Mouse (Mus musculus): ENCODE measurements at regions not wholly inside any gene's neighbourhood (a gene's known extent, or its start where the extent isn't known, plus 50 kb on each side); places are given as distances from the start of the nearest gene placed in this dataset.
A peak's percentile ranks its signal among the peaks of the same experiment; 100 is the strongest.

- Histone ChIP-seq H3K27me3 (ENCODE audit: poor library complexity, severe bottlenecking) (no peaks in the 10 kb centered on the region), H3K27ac (no peak overlapping the region), H3K4me3 (no peak overlapping the region), H3K9me3 (no peaks in the 10 kb centered on the region), H3K36me3 (replicated peaks) (no peaks in the 10 kb centered on the region), H3K4me1 (peaks cover 4% of the 10 kb centered on the region; the same call in 1 of the 2 replicates)
- WGBS = 38% methylated on average over 1 of the region's 1 CpGs
- DNase-seq (ENCODE audit: extremely low spot score, low spot score) = no peak
These were observed 315.9 kb downstream of the Tmem135 start for GRCm38 (mm10) chr7:89088141-89088540.

GRCm38 (mm10) chr7:89086348-89086747, 317.7 kb downstream of the Tmem135 start:
- WGBS = 82% methylated on average over 1 of the region's 1 CpGs
- no peak overlapping the region for H3K4me3 ChIP-seq
- peaks cover 4% of the 10 kb centered on the region; the same call in 1 of the 2 replicates for H3K4me1 ChIP-seq
- H3K27ac ChIP-seq = no peak overlapping the region
- H3K9me3 ChIP-seq = no peaks in the 10 kb centered on the region
- DNase-seq (ENCODE audit: extremely low spot score, low spot score) = no peak
- H3K27me3 ChIP-seq (ENCODE audit: poor library complexity, severe bottlenecking) = no peaks in the 10 kb centered on the region
- no peaks in the 10 kb centered on the region for H3K36me3 ChIP-seq (replicated peaks)

GRCm38 (mm10) chr7:89073939-89074690, 329.9 kb downstream of the Tmem135 start:
- H3K36me3 ChIP-seq (replicated peaks) = no peaks in the 10 kb centered on the region
- H3K27ac ChIP-seq = no peak overlapping the region
- H3K4me3 ChIP-seq = no peak overlapping the region
- H3K9me3 ChIP-seq = no peaks in the 10 kb centered on the region
- H3K27me3 ChIP-seq (ENCODE audit: poor library complexity, severe bottlenecking) = no peaks in the 10 kb centered on the region
- WGBS = 85% methylated on average over 7 of the region's 7 CpGs
- no peaks in the 10 kb centered on the region for H3K4me1 ChIP-seq
- DNase-seq (ENCODE audit: extremely low spot score, low spot score) = no peak

GRCm38 (mm10) chr7:89070030-89070429, 334.0 kb downstream of the Tmem135 start:
- no peaks in the 10 kb centered on the region for H3K36me3 ChIP-seq (replicated peaks)
- no peaks in the 10 kb centered on the region for H3K9me3 ChIP-seq
- H3K4me3 ChIP-seq = no peak overlapping the region
- no peaks in the 10 kb centered on the region for H3K4me1 ChIP-seq
- H3K27me3 ChIP-seq (ENCODE audit: poor library complexity, severe bottlenecking) = no peaks in the 10 kb centered on the region
- no peak overlapping the region for H3K27ac ChIP-seq
- DNase-seq (ENCODE audit: extremely low spot score, low spot score) = no peak

GRCm38 (mm10) chr7:89064462-89064861, 339.6 kb downstream of the Tmem135 start:
- no peak for DNase-seq (ENCODE audit: extremely low spot score, low spot score)
- H3K27ac ChIP-seq = no peak overlapping the region
- H3K9me3 ChIP-seq = no peaks in the 10 kb centered on the region
- no peaks in the 10 kb centered on the region for H3K36me3 ChIP-seq (replicated peaks)
- 92% methylated on average over 3 of the region's 3 CpGs for WGBS
- H3K4me1 ChIP-seq = no peaks in the 10 kb centered on the region
- H3K27me3 ChIP-seq (ENCODE audit: poor library complexity, severe bottlenecking) = no peaks in the 10 kb centered on the region
- H3K4me3 ChIP-seq = no peak overlapping the region

- Histone ChIP-seq H3K4me1 (no peaks in the 10 kb centered on the region), H3K9me3 (no peaks in the 10 kb centered on the region), H3K27ac (no peak overlapping the region), H3K4me3 (no peak overlapping the region), H3K36me3 (replicated peaks) (no peaks in the 10 kb centered on the region), H3K27me3 (ENCODE audit: poor library complexity, severe bottlenecking) (no peaks in the 10 kb centered on the region)
- WGBS = 96% methylated on average over 10 of the region's 10 CpGs
- DNase-seq (ENCODE audit: extremely low spot score, low spot score) = no peak
These were observed 340.4 kb downstream of the Tmem135 start for GRCm38 (mm10) chr7:89063630-89064029.

GRCm38 (mm10) chr7:89054494-89054893, 349.5 kb downstream of the Tmem135 start:
- H3K27me3 ChIP-seq (ENCODE audit: poor library complexity, severe bottlenecking) = no peaks in the 10 kb centered on the region
- no peak overlapping the region for H3K27ac ChIP-seq
- no peak for DNase-seq (ENCODE audit: extremely low spot score, low spot score)
- H3K4me3 ChIP-seq = no peak overlapping the region
- no peaks in the 10 kb centered on the region for H3K36me3 ChIP-seq (replicated peaks)
- H3K9me3 ChIP-seq = no peaks in the 10 kb centered on the region
- 94% methylated on average over 2 of the region's 2 CpGs for WGBS
- no peaks in the 10 kb centered on the region for H3K4me1 ChIP-seq

- H3K9me3 ChIP-seq = no peaks in the 10 kb centered on the region
- no peaks in the 10 kb centered on the region for H3K36me3 ChIP-seq (replicated peaks)
- no peak overlapping the region for H3K27ac ChIP-seq
- no peak overlapping the region for H3K4me3 ChIP-seq
- H3K27me3 ChIP-seq (ENCODE audit: poor library complexity, severe bottlenecking) = no peaks in the 10 kb centered on the region
- no peak for DNase-seq (ENCODE audit: extremely low spot score, low spot score)
- no peaks in the 10 kb centered on the region for H3K4me1 ChIP-seq
- WGBS = 72% methylated on average over 5 of the region's 5 CpGs
These were observed 352.8 kb downstream of the Tmem135 start for GRCm38 (mm10) chr7:89051240-89051639.

GRCm38 (mm10) chr7:89046405-89047217, 357.4 kb downstream of the Tmem135 start:
- 80% methylated on average over 3 of the region's 3 CpGs for WGBS
- Histone ChIP-seq H3K27me3 (ENCODE audit: poor library complexity, severe bottlenecking) (no peaks in the 10 kb centered on the region), H3K36me3 (replicated peaks) (no peaks in the 10 kb centered on the region), H3K9me3 (no peaks in the 10 kb centered on the region), H3K4me1 (no peaks in the 10 kb centered on the region), H3K4me3 (no peak overlapping the region), H3K27ac (no peak overlapping the region)
- no peak for DNase-seq (ENCODE audit: extremely low spot score, low spot score)

GRCm38 (mm10) chr7:89042977-89043376, 361.0 kb downstream of the Tmem135 start:
- peaks cover 6% of the 10 kb centered on the region for H3K4me1 ChIP-seq
- 80% methylated on average over 1 of the region's 1 CpGs for WGBS

GRCm38 (mm10) chr7:89041287-89041686, 362.7 kb downstream of the Tmem135 start:
- H3K4me1 ChIP-seq = peaks cover 6% of the 10 kb centered on the region
- no peak overlapping the region for H3K27ac ChIP-seq
- no peak for DNase-seq (ENCODE audit: extremely low spot score, low spot score)
- H3K27me3 ChIP-seq (ENCODE audit: poor library complexity, severe bottlenecking) = no peaks in the 10 kb centered on the region
- WGBS = 88% methylated on average over 5 of the region's 5 CpGs
- H3K9me3 ChIP-seq = no peaks in the 10 kb centered on the region
- no peaks in the 10 kb centered on the region for H3K36me3 ChIP-seq (replicated peaks)
- no peak overlapping the region for H3K4me3 ChIP-seq

More at GRCm38 (mm10) chr7:89042977-89043376, 361.0 kb downstream of the Tmem135 start:
- Histone ChIP-seq H3K9me3 (no peaks in the 10 kb centered on the region), H3K27me3 (ENCODE audit: poor library complexity, severe bottlenecking) (no peaks in the 10 kb centered on the region), H3K4me3 (no peak overlapping the region), H3K27ac (no peak overlapping the region), H3K36me3 (replicated peaks) (no peaks in the 10 kb centered on the region)
- DNase-seq (ENCODE audit: extremely low spot score, low spot score) = no peak

- no peak overlapping the region for H3K27ac ChIP-seq
- H3K4me3 ChIP-seq = no peak overlapping the region
- no peaks in the 10 kb centered on the region for H3K27me3 ChIP-seq (ENCODE audit: poor library complexity, severe bottlenecking)
- DNase-seq (ENCODE audit: extremely low spot score, low spot score) = peak; percentile 14
- H3K9me3 ChIP-seq = no peaks in the 10 kb centered on the region
- no peaks in the 10 kb centered on the region for H3K36me3 ChIP-seq (replicated peaks)
- H3K4me1 ChIP-seq = peaks cover 11% of the 10 kb centered on the region
- 32% methylated on average over 6 of the region's 6 CpGs for WGBS
These were observed 363.9 kb downstream of the Tmem135 start for GRCm38 (mm10) chr7:89040139-89040538.

Measured in forebrain, embryonic 10.5 days (tissue).